Comparison of ENCODE assay signal across 10 mouse cellular contexts in the genomic region with DNA sequence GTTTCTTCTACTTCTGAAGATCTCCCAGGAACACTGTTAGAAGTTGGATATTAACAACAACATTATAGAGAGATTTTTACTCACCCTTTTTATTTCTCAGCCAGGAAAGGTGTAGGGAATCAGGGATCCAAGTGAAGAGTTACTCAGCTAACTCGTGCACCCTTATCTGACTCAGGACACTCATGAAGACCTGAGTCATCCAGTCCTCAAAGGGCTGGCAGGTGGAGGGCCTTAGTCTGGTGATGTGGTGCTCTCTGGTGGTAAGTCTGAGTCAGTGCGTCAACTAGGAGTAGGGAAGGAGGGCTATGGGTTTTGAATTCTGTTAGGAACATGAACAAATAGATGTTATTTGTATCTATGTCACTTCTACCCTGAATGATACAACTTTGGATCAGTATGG. TPM values are rescaled to one million over a fixed set of nuclear protein-coding genes. Genes with fewer than 3 reads are reported as not detected.
A peak's percentile ranks its signal among the peaks of the same experiment; 100 is the strongest.
DNase-seq lines count a peak whose midpoint lies in the region; ATAC-seq and TF ChIP-seq lines count a peak whose summit lies in the region.
"Had no signal": no experiment of that assay in that cellular context is flagged by ENCODE, and none has a peak within 500 bp of the region (broad histone marks: within the 10 kb centered on the region; RNA-seq: fewer than 3 reads in every experiment).

No protein-coding gene starts in this region.

- H3K4me3 ChIP-seq in layer of hippocampus, adult 2 months, result no peak overlapping the region
- no peak overlapping the region for H3K4me3 ChIP-seq in bone marrow, adult 2 months (replicated peaks; ENCODE audit: control insufficient read depth, low read depth, low read length)
- H3K4me3 ChIP-seq: hindbrain, embryonic 15.5 days had no signal

- 13% methylated on average over 2 of the region's 2 CpGs for WGBS in bone marrow, adult 2 months

- peak; percentile 83 for TF ChIP-seq CTCF in layer of hippocampus, adult 2 months (conservative IDR thresholded peaks at IDR 0.05)
- TF ChIP-seq CTCF in bone marrow, adult 2 months (IDR thresholded peaks at IDR 0.05; ENCODE audit: control insufficient read depth, insufficient read depth, low read length), result peak; percentile 78

- peak; percentile 90 for ATAC-seq in erythroid progenitor cell, adult 5-6 weeks (replicated peaks; ENCODE audit: low FRiP score, poor library complexity, severe bottlenecking)

- peak in 1 of 2 experiments; percentile 18 for DNase-seq in layer of hippocampus, adult 2 months (ENCODE audit: low spot score in 2 of 2)
- DNase-seq in layer of hippocampus, adult 9-11 months, result no peak
- DNase-seq in ES-CJ7 (ENCODE audit: low read depth, low spot score), result peak; percentile 78
- peak; percentile 24 for DNase-seq in left cerebral cortex, postnatal 4 days
- DNase-seq in retina, embryonic 14.5 days (ENCODE audit: low spot score), result peak; percentile 72
- DNase-seq in layer of hippocampus, adult 9-10 months (ENCODE audit: low spot score), result no peak

- intact Hi-C loops in left cerebral cortex, postnatal 4 days (cut with DNase I), result no loop called here

- no peak for TF ChIP-seq POLR2A in bone marrow, adult 2 months (IDR thresholded peaks at IDR 0.05; ENCODE audit: borderline replicate concordance, control insufficient read depth, low read depth, low read length)

- no peak overlapping the region for H3K27ac ChIP-seq in layer of hippocampus, adult 2 months
- H3K27ac ChIP-seq in bone marrow, adult 2 months (ENCODE audit: control insufficient read depth, insufficient read depth, low read depth, low read length, poor library complexity), result no peak overlapping the region
- H3K27ac ChIP-seq: hindbrain, embryonic 15.5 days had no signal

- peaks cover 3% of the 10 kb centered on the region for H3K4me1 ChIP-seq in bone marrow, adult 2 months (ENCODE audit: control insufficient read depth, insufficient read depth, low read length)
- H3K4me1 ChIP-seq: hindbrain, embryonic 15.5 days had no signal

RNA-seq across cellular contexts. Expression of a gene that starts 47.2 kb away (rescaled TPM):
- total RNA-seq in layer of hippocampus, adult 2 months (2021), result not detected
- polyA plus RNA-seq in bone marrow, adult 2 months (2011; ENCODE audit: insufficient read depth, insufficient read length, low replicate concordance, missing spikeins), result not detected in 2 replicates
- not detected in 2 replicates for total RNA-seq in erythroid progenitor cell, adult 5-6 weeks (2015; ENCODE audit: low replicate concordance)
- not detected in 2 replicates for total RNA-seq in erythroid progenitor cell, adult 5-6 weeks (2017; ENCODE audit: low replicate concordance)
- total RNA-seq in left cerebral cortex, postnatal 4 days (2021), result not detected
- polyA plus RNA-seq: hindbrain, embryonic 15.5 days; stomach, embryonic 14.5 days had no signal

RNA-seq across cellular contexts. Expression of a gene that starts 49.4 kb away (rescaled TPM):
- total RNA-seq in layer of hippocampus, adult 2 months (2021), result 100 to 1,000 TPM; 139 to 159 TPM
- 17.5 and 35.6 TPM in 2 replicates for polyA plus RNA-seq in bone marrow, adult 2 months (2011; ENCODE audit: insufficient read depth, insufficient read length, low replicate concordance, missing spikeins)
- not detected in 2 replicates for total RNA-seq in erythroid progenitor cell, adult 5-6 weeks (2015; ENCODE audit: low replicate concordance)
- total RNA-seq in erythroid progenitor cell, adult 5-6 weeks (2017; ENCODE audit: low replicate concordance), result 2.7 and 4.7 TPM in 2 replicates
- 10 to 100 TPM; 26.2 to 32.6 TPM for total RNA-seq in left cerebral cortex, postnatal 4 days (2021)

Comparison
In these comparisons a context has a peak if more than half of its experiments do, and no peak if none do; other contexts are left out.
1. DNase-seq: peak in ES-CJ7 (single experiment), left cerebral cortex, postnatal 4 days (single experiment) and retina, embryonic 14.5 days (single experiment); none in layer of hippocampus, adult 9-11 months (single experiment) and layer of hippocampus, adult 9-10 months (single experiment).
2. RNA of a gene that starts 49.4 kb away (total RNA-seq): 139 to 159 TPM in layer of hippocampus, adult 2 months and 26.2 to 32.6 TPM in left cerebral cortex, postnatal 4 days; 2.7 to 4.7 TPM in erythroid progenitor cell, adult 5-6 weeks; every median in the first group is over 4 times any median in the second.